Mouse (Mus musculus) liver, embryonic 16.5 days (tissue): ENCODE data around the gene Lasp1. TPM values are rescaled to one million over a fixed set of nuclear protein-coding genes. Genes with fewer than 3 reads are reported as not detected.
A peak's percentile ranks its signal among the peaks of the same experiment; 100 is the strongest.

ENCODE experiments used
- ATAC-seq: fragments of 200-750 bp; cut with Nextera tagmentation; 2 replicates; pipeline ENCODE4 v1.8.0; 2017; ENCODE audit warnings: low read depth, mild to moderate bottlenecking, moderate number of reproducible peaks, moderate library complexity
- H3K27ac ChIP-seq: fragments of 300-500 bp; sonication (generic); 2 replicates; pipeline ENCODE4 v1.5.1; 2014; ENCODE audit warnings: mild to moderate bottlenecking, low read length
- H3K27me3 ChIP-seq: fragments of 300-500 bp; sonication (generic); 2 replicates; pipeline ENCODE4 v1.6.1; 2014; ENCODE audit warnings: low read depth, low read length, mixed read lengths; ENCODE audit not compliant: control insufficient read depth, insufficient read depth
- H3K36me3 ChIP-seq: fragments of 300-500 bp; sonication (generic); 2 replicates; pipeline ENCODE4 v1.6.1; 2014; ENCODE audit warnings: mild to moderate bottlenecking; ENCODE audit not compliant: control insufficient read depth, insufficient read depth
- H3K4me1 ChIP-seq: fragments of 300-500 bp; sonication (generic); 2 replicates; pipeline ENCODE4 v1.6.1; 2014; ENCODE audit warnings: low read depth, low read length, mixed read lengths; ENCODE audit not compliant: control insufficient read depth
- H3K4me2 ChIP-seq: fragments of 300-500 bp; sonication (generic); 2 replicates; pipeline ENCODE4 v1.6.1; 2014; ENCODE audit warnings: low read depth, low read length, mixed read lengths
- H3K4me3 ChIP-seq: fragments of 300-500 bp; sonication (generic); 2 replicates; pipeline ENCODE4 v1.5.1; 2014; ENCODE audit warnings: low read depth, mild to moderate bottlenecking, low read length
- H3K9ac ChIP-seq: fragments of 300-500 bp; sonication (generic); 2 replicates; pipeline ENCODE4 v1.6.1; 2014; ENCODE audit warnings: low read depth, low read length
- H3K9me3 ChIP-seq: fragments of 300-500 bp; sonication (generic); replicated peaks from 2 replicates; pipeline ENCODE4 v1.6.1; 2016; ENCODE audit warnings: low read length; ENCODE audit not compliant: control insufficient read depth
- WGBS: fragments of 180-500 bp; shearing (Covaris S2); extraction: QIAGEN DNeasy Blood & Tissue Kit; methylation state at CpG from one replicate; pipeline ENCODE4 v1.1.7; 2014; ENCODE audit not compliant: insufficient replicate concordance; 5-methylcytosine and 5-hydroxymethylcytosine counted together
- polyA plus RNA-seq: library from polyadenylated mRNA; unstranded; fragments of >200 nt; fragmentation: Nextera tagmentation; extraction: Ambion mirVana; gene quantifications from 2 replicates; pipeline ENCODE4 v1.2.1, GENCODE M21; 2015

Gene Lasp1
- polyA plus RNA-seq, 1 experiment from 2014 or later = 38.3 TPM

- no peaks in the 10 kb centered on the region for H3K36me3 ChIP-seq
- H3K27me3 ChIP-seq = no peaks in the 10 kb centered on the region
- WGBS = 28% methylated on average over 4 of the region's 4 CpGs
- H3K27ac ChIP-seq = no peak overlapping the region; the same call in 1 of the 2 replicates
- no peak overlapping the region for H3K4me3 ChIP-seq
- ATAC-seq = no peak
- H3K9ac ChIP-seq = no peak overlapping the region; the same call in 1 of the 2 replicates
- no peaks in the 10 kb centered on the region for H3K9me3 ChIP-seq
- no peak overlapping the region for H3K4me2 ChIP-seq
- H3K4me1 ChIP-seq = peaks cover 57% of the 10 kb centered on the region
Observed at GRCm38 (mm10) chr11:97818571-97818970, 19.8 kb downstream of the Lasp1 start.

GRCm38 (mm10) chr11:97819102-97819501 is 20.3 kb downstream of the Lasp1 start:
- Histone ChIP-seq H3K4me2 (no peak overlapping the region), H3K36me3 (no peaks in the 10 kb centered on the region), H3K4me1 (peaks cover 52% of the 10 kb centered on the region), H3K27me3 (no peaks in the 10 kb centered on the region), H3K9ac (no peak overlapping the region; the same call in 1 of the 2 replicates), H3K9me3 (no peaks in the 10 kb centered on the region), H3K4me3 (no peak overlapping the region), H3K27ac (no peak overlapping the region)
- no peak for ATAC-seq
- 56% methylated on average over 4 of the region's 4 CpGs for WGBS

DNA sequence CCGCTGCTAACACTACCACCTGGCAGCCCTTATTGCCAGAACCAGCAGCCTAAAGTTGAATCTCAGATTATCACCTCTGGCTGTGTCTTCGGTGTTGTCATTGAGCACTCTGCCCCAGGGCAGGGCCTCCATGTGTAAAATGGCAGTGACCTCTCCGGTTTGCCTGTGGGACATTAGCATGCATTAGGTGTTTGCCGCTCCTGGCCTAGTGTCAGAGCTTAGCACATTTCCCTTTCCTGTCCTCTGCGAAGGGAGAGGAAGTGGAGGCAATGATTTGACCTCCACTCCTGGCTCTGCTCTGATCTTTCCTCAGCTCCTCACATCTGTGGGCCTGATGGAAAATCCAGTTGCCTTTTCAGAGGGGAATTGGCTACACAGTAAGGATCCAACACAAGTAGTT is 21.1 kb downstream of the Lasp1 start:
- H3K27ac ChIP-seq = no peak overlapping the region
- no peak overlapping the region for H3K4me2 ChIP-seq
- no peak for ATAC-seq
- H3K27me3 ChIP-seq = no peaks in the 10 kb centered on the region
- no peak overlapping the region for H3K9ac ChIP-seq
- H3K36me3 ChIP-seq = no peaks in the 10 kb centered on the region
- H3K9me3 ChIP-seq = no peaks in the 10 kb centered on the region
- WGBS = 58% methylated on average over 5 of the region's 5 CpGs
- peaks cover 50% of the 10 kb centered on the region for H3K4me1 ChIP-seq
- H3K4me3 ChIP-seq = no peak overlapping the region

DNA sequence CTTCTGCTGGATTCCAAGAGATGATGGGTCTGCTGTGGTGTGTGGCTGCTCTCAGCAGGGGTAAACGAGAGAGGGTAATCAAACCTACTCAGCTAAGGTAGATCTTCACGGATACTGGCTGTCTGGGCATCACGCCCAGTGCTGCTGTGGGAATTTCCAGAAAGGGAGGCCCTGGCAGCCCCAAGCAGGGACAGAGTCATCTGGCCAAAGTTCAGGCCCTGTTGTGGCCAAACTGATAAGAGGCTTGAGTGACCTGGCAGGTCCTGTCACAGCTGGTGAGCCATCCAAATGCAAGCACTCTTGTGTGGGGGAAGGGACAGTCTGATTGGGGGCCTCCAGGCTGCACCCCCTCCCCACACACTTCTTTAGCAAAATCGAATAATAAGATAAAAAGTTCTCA is 22.0 kb downstream of the Lasp1 start:
- ATAC-seq = peak; percentile 71
- H3K36me3 ChIP-seq = no peaks in the 10 kb centered on the region
- no peaks in the 10 kb centered on the region for H3K27me3 ChIP-seq
- H3K9me3 ChIP-seq = no peaks in the 10 kb centered on the region
- 49% methylated on average over 4 of the region's 4 CpGs for WGBS
- H3K4me1 ChIP-seq = peaks cover 49% of the 10 kb centered on the region
- no peak overlapping the region for H3K9ac ChIP-seq
- H3K4me3 ChIP-seq = no peak overlapping the region
- H3K27ac ChIP-seq = 0 out of 2 replicates have a peak overlapping the region, but pooled peaks have one; percentile 22
- H3K4me2 ChIP-seq = no peak overlapping the region

- H3K27ac ChIP-seq = peak overlapping the region; percentile 18; the same call in 1 of the 2 replicates
- 74% methylated on average over 8 of the region's 8 CpGs for WGBS
- no peaks in the 10 kb centered on the region for H3K36me3 ChIP-seq
- no peak overlapping the region for H3K9ac ChIP-seq
- H3K4me3 ChIP-seq = no peak overlapping the region
- H3K9me3 ChIP-seq = no peaks in the 10 kb centered on the region
- no peaks in the 10 kb centered on the region for H3K27me3 ChIP-seq
- ATAC-seq = no peak
- H3K4me2 ChIP-seq = no peak overlapping the region
- H3K4me1 ChIP-seq = peaks cover 45% of the 10 kb centered on the region
Observed at GRCm38 (mm10) chr11:97821401-97822064, 22.7 kb downstream of the Lasp1 start.

DNA sequence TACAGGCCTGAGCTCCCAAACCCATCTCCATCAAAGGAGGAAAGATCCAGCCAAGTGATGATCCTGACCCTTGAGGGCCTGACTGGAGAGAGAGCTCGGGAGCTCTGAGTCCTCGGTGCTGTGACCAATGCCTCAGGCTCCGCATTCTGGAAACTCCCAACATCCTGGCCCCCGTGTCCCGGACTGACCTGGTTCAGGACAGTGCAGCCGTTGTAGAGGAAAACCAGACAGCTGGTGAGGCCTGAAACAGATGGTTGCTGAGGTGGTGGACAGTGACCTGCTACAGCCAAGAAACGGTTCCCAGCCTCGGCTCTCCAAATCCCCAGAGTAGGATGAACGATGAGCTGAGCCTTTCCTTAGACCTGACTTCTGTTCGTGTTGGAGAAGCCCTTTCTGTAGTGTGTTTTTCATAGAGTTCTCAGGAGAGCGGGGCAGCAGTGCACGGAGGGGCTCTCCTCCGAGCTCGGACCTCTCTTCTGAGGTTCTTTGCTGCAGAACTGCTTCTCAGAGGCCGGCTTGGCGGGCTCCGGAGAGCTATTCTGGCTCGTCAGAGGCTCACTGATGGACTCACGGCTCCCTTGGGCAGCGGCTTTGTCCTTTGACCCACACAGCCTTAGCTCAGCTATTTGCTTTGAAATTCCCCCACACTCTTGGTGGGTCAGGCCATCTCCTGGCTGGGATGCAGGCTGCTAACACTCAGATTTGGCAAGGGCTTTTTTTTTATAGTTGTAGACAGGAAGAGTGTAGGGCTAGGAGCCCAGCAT is 24.2 kb downstream of the Lasp1 start:
- no peak overlapping the region for H3K4me3 ChIP-seq
- 72% methylated on average over 20 of the region's 20 CpGs for WGBS
- H3K4me1 ChIP-seq = peaks cover 31% of the 10 kb centered on the region
- no peak overlapping the region for H3K27ac ChIP-seq
- no peaks in the 10 kb centered on the region for H3K27me3 ChIP-seq
- H3K36me3 ChIP-seq = peaks cover 5% of the 10 kb centered on the region
- ATAC-seq = no peak
- H3K9me3 ChIP-seq = no peaks in the 10 kb centered on the region
- H3K9ac ChIP-seq = no peak overlapping the region
- no peak overlapping the region for H3K4me2 ChIP-seq

DNA sequence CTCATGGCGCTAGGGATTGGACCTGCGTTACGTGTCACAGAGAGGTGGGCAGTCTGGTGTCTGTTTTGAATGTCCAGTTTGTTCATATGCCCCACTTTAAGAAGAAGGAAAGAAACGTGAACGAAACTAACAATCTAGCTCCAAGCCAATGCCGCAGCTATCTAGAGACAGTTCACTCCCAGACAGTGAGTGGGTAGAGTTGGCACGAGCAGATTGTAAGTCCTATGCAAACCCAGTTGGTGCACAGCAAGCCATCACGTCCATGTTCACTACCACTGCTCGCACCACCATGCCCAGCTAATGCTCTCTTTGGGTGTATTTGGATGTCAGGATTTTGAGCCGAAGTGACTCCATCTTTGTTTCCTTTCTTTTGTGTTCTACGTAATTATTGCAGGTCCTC is 25.4 kb downstream of the Lasp1 start:
- no peak overlapping the region for H3K4me3 ChIP-seq
- H3K9me3 ChIP-seq = no peaks in the 10 kb centered on the region
- peaks cover 22% of the 10 kb centered on the region for H3K4me1 ChIP-seq
- WGBS = 81% methylated on average over 11 of the region's 11 CpGs
- peaks cover 5% of the 10 kb centered on the region for H3K36me3 ChIP-seq
- H3K9ac ChIP-seq = no peak overlapping the region
- no peak overlapping the region for H3K4me2 ChIP-seq
- no peaks in the 10 kb centered on the region for H3K27me3 ChIP-seq
- H3K27ac ChIP-seq = no peak overlapping the region
- ATAC-seq = no peak

DNA sequence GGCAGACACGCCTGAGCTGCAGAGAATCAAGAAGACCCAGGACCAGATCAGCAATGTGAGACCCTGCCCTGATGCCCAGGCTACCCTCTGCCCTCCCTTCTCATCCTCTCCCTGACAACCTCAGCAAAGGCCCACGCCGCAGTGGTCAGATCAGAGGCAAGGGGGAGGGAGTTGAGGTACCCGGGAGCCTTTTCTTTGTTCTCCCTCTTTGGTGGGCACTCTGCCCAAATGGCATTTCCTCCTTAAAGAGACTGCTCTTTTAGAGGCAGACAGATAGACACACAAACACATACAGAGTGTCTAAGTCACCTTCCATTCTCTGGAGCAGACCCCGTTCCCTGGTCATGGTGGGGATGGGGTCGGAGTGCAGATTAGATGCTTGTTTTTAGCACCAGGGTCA is 26.1 kb downstream of the Lasp1 start:
- Histone ChIP-seq H3K27me3 (no peaks in the 10 kb centered on the region), H3K4me2 (no peak overlapping the region), H3K4me1 (peaks cover 18% of the 10 kb centered on the region), H3K9me3 (no peaks in the 10 kb centered on the region), H3K36me3 (peaks cover 5% of the 10 kb centered on the region), H3K4me3 (no peak overlapping the region), H3K27ac (no peak overlapping the region), H3K9ac (no peak overlapping the region)
- ATAC-seq = no peak
- WGBS = 60% methylated on average over 6 of the region's 6 CpGs

GRCm38 (mm10) chr11:97825295-97825694 is 26.5 kb downstream of the Lasp1 start:
- no peak overlapping the region for H3K4me2 ChIP-seq
- 56% methylated on average over 10 of the region's 10 CpGs for WGBS

More at GRCm38 (mm10) chr11:97825295-97825694, 26.5 kb downstream of the Lasp1 start:
- ATAC-seq = no peak
- peaks cover 15% of the 10 kb centered on the region for H3K4me1 ChIP-seq
- peaks cover 5% of the 10 kb centered on the region for H3K36me3 ChIP-seq
- no peak overlapping the region for H3K4me3 ChIP-seq
- no peaks in the 10 kb centered on the region for H3K27me3 ChIP-seq
- H3K27ac ChIP-seq = no peak overlapping the region
- H3K9ac ChIP-seq = no peak overlapping the region
- no peaks in the 10 kb centered on the region for H3K9me3 ChIP-seq
